In genomic region chr12:108003483-108003882, GRCm38 (mm10) we compare ENCODE assay signal across 8 mouse cellular contexts. TPM values are rescaled to one million over a fixed set of nuclear protein-coding genes. Genes with fewer than 3 reads are reported as not detected.
A peak's percentile ranks its signal among the peaks of the same experiment; 100 is the strongest.
DNase-seq lines count a peak whose midpoint lies in the region; ATAC-seq and TF ChIP-seq lines count a peak whose summit lies in the region.

TSS of gene Bcl11b (minus strand) at chr12:108003602.

- no peaks in the 10 kb centered on the region for H3K36me3 ChIP-seq in kidney, postnatal 0 days (ENCODE audit: insufficient read depth, low read length)
- H3K36me3 ChIP-seq in hindbrain, embryonic 14.5 days (replicated peaks; ENCODE audit: control insufficient read depth, insufficient read depth) = no peaks in the 10 kb centered on the region
- H3K36me3 ChIP-seq in liver, embryonic 15.5 days (replicated peaks) = no peaks in the 10 kb centered on the region

- peak within 1 kb of the TSS; percentile 60 for H3K9ac ChIP-seq in kidney, postnatal 0 days (ENCODE audit: low read depth, low read length)
- peak within 1 kb of the TSS; percentile 94 for H3K9ac ChIP-seq in hindbrain, embryonic 14.5 days
- no peak within 1 kb of the TSS for H3K9ac ChIP-seq in liver, embryonic 15.5 days

- no peak for DNase-seq in kidney, postnatal 0 days (ENCODE audit: low spot score)
- DNase-seq in kidney, adult 18-20 months = no peak
- DNase-seq in hindbrain, embryonic 14.5 days (ENCODE audit: low spot score) = no peak
- no peak for DNase-seq in T-cell, adult 2 months (ENCODE audit: low spot score)
- no peak for DNase-seq in Muller cell, postnatal 12 days (ENCODE audit: inconsistent ontology term)
- no peak for DNase-seq in ovary, postnatal 10 days (ENCODE audit: low spot score)

- WGBS in kidney, postnatal 0 days = under 1% methylated on average over 19 of the region's 19 CpGs
- 0% methylated on average over 19 of the region's 19 CpGs for WGBS in hindbrain, embryonic 14.5 days
- WGBS in liver, embryonic 15.5 days (ENCODE audit: insufficient replicate concordance) = 1% methylated on average over 19 of the region's 19 CpGs

- peak within 1 kb of the TSS; percentile 96 for H3K4me2 ChIP-seq in kidney, postnatal 0 days (ENCODE audit: low read length)
- peak within 1 kb of the TSS; percentile 81 for H3K4me2 ChIP-seq in hindbrain, embryonic 14.5 days (replicated peaks)
- peak within 1 kb of the TSS; percentile 58 for H3K4me2 ChIP-seq in liver, embryonic 15.5 days

- no peak for TF ChIP-seq CTCF in kidney, postnatal 0 days (IDR thresholded peaks at IDR 0.05; ENCODE audit: low read depth)

- peak within 1 kb of the TSS; percentile 66 for H3K4me3 ChIP-seq in kidney, postnatal 0 days (replicated peaks; ENCODE audit: low read depth, low read length)
- H3K4me3 ChIP-seq in brown adipose tissue, adult 24 weeks (ENCODE audit: insufficient read depth, low read depth, low read length) = peak within 1 kb of the TSS; percentile 25
- H3K4me3 ChIP-seq in hindbrain, embryonic 14.5 days (replicated peaks; ENCODE audit: low read length) = peak within 1 kb of the TSS; percentile 73
- peak within 1 kb of the TSS; percentile 38 for H3K4me3 ChIP-seq in liver, embryonic 15.5 days (replicated peaks)

- H3K27me3 ChIP-seq in kidney, postnatal 0 days (ENCODE audit: insufficient read depth, low read length) = peaks cover 27% of the 10 kb centered on the region
- H3K27me3 ChIP-seq in hindbrain, embryonic 14.5 days (ENCODE audit: control insufficient read depth, insufficient read depth, low read length) = peaks cover 14% of the 10 kb centered on the region
- H3K27me3 ChIP-seq in liver, embryonic 15.5 days = peaks cover 98% of the 10 kb centered on the region

- no peak within 1 kb of the TSS for H3K27ac ChIP-seq in kidney, postnatal 0 days
- H3K27ac ChIP-seq in brown adipose tissue, adult 24 weeks (replicated peaks; ENCODE audit: low read depth, low read length) = no peak within 1 kb of the TSS
- H3K27ac ChIP-seq in hindbrain, embryonic 14.5 days = peak within 1 kb of the TSS; percentile 95
- H3K27ac ChIP-seq in liver, embryonic 15.5 days (replicated peaks) = no peak within 1 kb of the TSS

- ATAC-seq in kidney, postnatal 0 days (replicated peaks; ENCODE audit: low FRiP score, low read depth) = no peak
- ATAC-seq in hindbrain, embryonic 14.5 days (ENCODE audit: low FRiP score) = no peak
- no peak for ATAC-seq in liver, embryonic 15.5 days (ENCODE audit: insufficient read depth)

- H3K9me3 ChIP-seq in kidney, postnatal 0 days (replicated peaks; ENCODE audit: low read length) = no peaks in the 10 kb centered on the region
- H3K9me3 ChIP-seq in hindbrain, embryonic 14.5 days (ENCODE audit: control insufficient read depth, low read length) = no peaks in the 10 kb centered on the region
- H3K9me3 ChIP-seq in liver, embryonic 15.5 days (replicated peaks) = no peaks in the 10 kb centered on the region

- peaks cover 9% of the 10 kb centered on the region; the same call in 1 of the 2 replicates for H3K4me1 ChIP-seq in kidney, postnatal 0 days (replicated peaks; ENCODE audit: insufficient read depth, low read length)
- no peaks in the 10 kb centered on the region for H3K4me1 ChIP-seq in brown adipose tissue, adult 24 weeks (ENCODE audit: control insufficient read depth, insufficient read depth, insufficient read length, low read length)
- H3K4me1 ChIP-seq in hindbrain, embryonic 14.5 days (replicated peaks; ENCODE audit: control insufficient read depth, insufficient read depth, low read length) = peaks cover 6% of the 10 kb centered on the region; the same call in 1 of the 2 replicates
- H3K4me1 ChIP-seq in liver, embryonic 15.5 days (replicated peaks) = peaks cover 5% of the 10 kb centered on the region; the same call in 1 of the 2 replicates

RNA-seq across cellular contexts. Expression of gene Bcl11b, which starts in this region (rescaled TPM):
- 2.2 and 2.4 TPM in 2 replicates for polyA plus RNA-seq in kidney, postnatal 0 days (2015; fragmentation: Nextera tagmentation; extraction: Ambion mirVana)
- polyA plus RNA-seq in brown adipose tissue, adult 24 weeks (2012; ENCODE audit: insufficient read depth, insufficient read length, missing spikeins) = 0.29 TPM in 1 of 2 replicates, not detected in the other
- 29.6 and 30.7 TPM in 2 replicates for polyA plus RNA-seq in hindbrain, embryonic 14.5 days (2014; fragmentation: Nextera tagmentation; extraction: Ambion mirVana)
- 0.05 and 0.10 TPM in 2 replicates for polyA plus RNA-seq in liver, embryonic 15.5 days (2015; fragmentation: Nextera tagmentation; extraction: Ambion mirVana)
